Mouse (Mus musculus): ENCODE data around the gene Ust.

Ust gene

GRCm38 (mm10) chr10:8213906-8214421, 304.7 kb downstream of the Ust start:
- peak; percentile 39 to 61 for DNase-seq

GRCm38 (mm10) chr10:8213266-8213905, 305.2 kb downstream of the Ust start:
- DNase-seq, result no peak

- DNase-seq, result no peak
Measured at GRCm38 (mm10) chr10:8212611-8213226, 305.9 kb downstream of the Ust start.

- DNase-seq, result no peak
Measured at GRCm38 (mm10) chr10:8211694-8212093, 306.9 kb downstream of the Ust start.

GRCm38 (mm10) chr10:8210366-8210765, 308.3 kb downstream of the Ust start:
- DNase-seq, result no peak

GRCm38 (mm10) chr10:8207358-8207757, 311.3 kb downstream of the Ust start:
- no peak for DNase-seq

- DNase-seq, result no peak
Measured at GRCm38 (mm10) chr10:8203681-8204080, 314.9 kb downstream of the Ust start.

- no peak for DNase-seq
Measured at GRCm38 (mm10) chr10:8199816-8200215, 318.8 kb downstream of the Ust start.

- no peak for DNase-seq
Measured at GRCm38 (mm10) chr10:8199026-8199756, 319.4 kb downstream of the Ust start.

GRCm38 (mm10) chr10:8197661-8198060, 321.0 kb downstream of the Ust start:
- DNase-seq, result no peak

GRCm38 (mm10) chr10:8196300-8196699, 322.3 kb downstream of the Ust start:
- DNase-seq, result peak; percentile 61 to 77

GRCm38 (mm10) chr10:8195730-8196129, 322.9 kb downstream of the Ust start:
- no peak for DNase-seq

- no peak for DNase-seq
Measured at GRCm38 (mm10) chr10:8189331-8189981, 329.2 kb downstream of the Ust start.

GRCm38 (mm10) chr10:8185586-8185985, 333.0 kb downstream of the Ust start:
- DNase-seq, result no peak

GRCm38 (mm10) chr10:8184711-8185110, 333.9 kb downstream of the Ust start:
- no peak for DNase-seq

- no peak for DNase-seq
Measured at GRCm38 (mm10) chr10:8183171-8183570, 335.5 kb downstream of the Ust start.

- no peak for DNase-seq
Measured at GRCm38 (mm10) chr10:8181596-8182185, 336.9 kb downstream of the Ust start.

- DNase-seq, result no peak
Measured at GRCm38 (mm10) chr10:8177618-8178017, 341.0 kb downstream of the Ust start.

GRCm38 (mm10) chr10:8176351-8177053, 342.1 kb downstream of the Ust start:
- DNase-seq, result no peak

GRCm38 (mm10) chr10:8176008-8176350, 342.6 kb downstream of the Ust start:
- DNase-seq, result no peak

GRCm38 (mm10) chr10:8174697-8175096, 343.9 kb downstream of the Ust start:
- no peak for DNase-seq

GRCm38 (mm10) chr10:8174230-8174629, 344.4 kb downstream of the Ust start:
- DNase-seq, result no peak
